Mouse (Mus musculus) large intestine, adult 2 months (tissue): ENCODE results near the gene Vmn2r52. TPM values are rescaled to one million over a fixed set of nuclear protein-coding genes. Genes with fewer than 3 reads are reported as not detected.
"Not testable (repeated sequence)": the region's sequence is repeated elsewhere in the genome, so short reads cannot be mapped to it uniquely, and the experiment has no call there.

ENCODE experiments used
- DNase-seq: peaks from one replicate; pipeline ENCODE4 v3.0.0-alpha.2; 2012; ENCODE audit warnings: low read depth, low spot score
- WGBS: fragments of 180-500 bp; shearing (Covaris S2); methylation state at CpG from one replicate; pipeline ENCODE4 v1.1.7; 2018; 5-methylcytosine and 5-hydroxymethylcytosine counted together
- polyA plus RNA-seq: library from polyadenylated mRNA; depleted of rRNA; stranded (reverse); fragments of >200 nt; gene quantifications from 2 replicates; pipeline ENCODE4 v1.2.3, GENCODE M21; 2012; rRNA removed

Gene Vmn2r52
- polyA plus RNA-seq: not detected in 2 replicates

DNA sequence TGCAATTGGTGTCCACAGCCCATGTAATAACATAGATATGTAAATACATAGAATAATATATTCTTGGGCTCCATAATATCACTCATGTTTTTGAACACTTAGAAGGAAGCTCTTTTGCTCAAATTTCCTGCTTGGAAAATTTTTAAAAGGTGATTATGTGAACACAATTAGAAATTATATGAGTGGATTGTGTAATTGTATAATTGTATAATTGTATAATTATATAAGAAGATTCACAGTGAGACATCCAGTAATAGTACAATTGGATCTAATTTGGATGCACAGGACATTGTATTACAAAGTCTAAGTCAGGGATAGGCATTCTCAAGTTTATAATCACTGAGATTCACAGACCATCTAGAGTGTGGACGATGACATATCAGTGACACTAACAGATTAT lies at the start of gene Vmn2r52:
Vmn2r52 (minus strand) TSS at position 101 of the 400 bp plus-strand sequence.
- no peak for DNase-seq
- WGBS: 87% methylated on average over 1 of the region's 1 CpGs

DNA sequence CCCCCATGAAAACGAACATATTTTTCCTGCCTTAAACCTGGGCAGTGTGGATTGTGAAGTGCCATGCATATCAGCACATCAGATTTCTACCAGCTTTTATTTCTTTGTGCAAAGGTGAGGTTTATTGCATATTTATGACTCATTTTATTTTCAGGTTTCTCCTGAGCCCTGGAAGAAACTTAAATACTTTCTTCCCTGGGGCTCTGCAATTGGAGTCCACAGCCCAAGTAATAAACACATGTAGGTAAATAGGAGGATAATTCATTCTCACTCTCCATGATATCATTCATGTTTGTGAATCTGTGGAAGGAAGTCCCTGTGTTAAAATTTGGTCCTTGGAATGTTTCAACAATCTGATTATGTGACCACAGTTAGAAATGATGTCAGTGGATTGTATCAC lies 70.7 kb downstream of the Vmn2r52 start, which contains the start of gene Vmn2r51:
Vmn2r51 (minus strand) TSS at position 101 of the 400 bp plus-strand sequence.
- WGBS: 46% methylated on average over 1 of the region's 1 CpGs
- DNase-seq: not testable (repeated sequence)

Other genes starting within 250 kb of the Vmn2r52 start
- gene Vmn2r48, start 223.0 kb downstream of the Vmn2r52 start, polyA plus RNA-seq: not detected in 2 replicates
- not detected in 2 replicates for gene Vmn2r49, start 184.3 kb downstream of the Vmn2r52 start, polyA plus RNA-seq
- not detected in 2 replicates for gene Vmn2r50, start 123.3 kb downstream of the Vmn2r52 start, polyA plus RNA-seq
- not detected in 2 replicates for gene Vmn2r51, start 70.8 kb downstream of the Vmn2r52 start, polyA plus RNA-seq
- not detected in 2 replicates for gene Vmn1r66, start 101.4 kb upstream of the Vmn2r52 start, polyA plus RNA-seq